Mouse (Mus musculus): ENCODE data around the gene Coq2.

DNA sequence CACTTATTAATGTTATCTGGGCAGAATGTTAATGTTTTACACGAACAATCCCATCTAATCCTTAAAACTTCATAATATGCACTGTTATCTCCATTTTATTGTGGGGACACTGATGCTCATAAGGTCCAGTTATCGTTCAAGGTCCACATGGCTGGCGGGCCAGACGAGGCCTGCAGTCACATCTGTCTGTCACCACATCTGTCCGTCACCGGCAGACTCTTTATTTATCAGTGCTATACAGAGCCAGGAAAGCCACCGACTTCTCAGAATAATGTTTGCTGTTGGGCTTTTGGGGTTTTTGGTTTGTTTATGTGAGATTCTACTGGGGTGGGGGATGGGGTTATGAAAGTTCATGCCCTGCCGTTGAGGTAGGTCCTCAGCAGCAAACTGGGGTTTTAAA is 36.5 kb downstream of the Coq2 start:
- TF ChIP-seq CTCF (IDR thresholded peaks at IDR 0.05; ENCODE audit: extremely low read depth, insufficient read length, insufficient replicate concordance, low read depth, low read length) (no peak), POLR2A (IDR thresholded peaks at IDR 0.05; ENCODE audit: low read depth, low read length) (no peak)
